Mouse (Mus musculus) MEL (cell line): ENCODE results near the gene Cdk13.

ENCODE experiments used
- CHD2 ChIP-seq: IDR thresholded peaks from 2 replicates; pipeline ENCODE4 v1.6.1; 2011; ENCODE audit warnings: low read length, improper control_type of control experiment
- CTCF ChIP-seq, 3 experiments: IDR thresholded peaks in 2 of 3; conservative IDR thresholded peaks in 1 of 3; 2 replicates each; pipeline ENCODE4 v1.5.1; 2011 to 2012; ENCODE audit warnings: low read length in 3 of 3, low read depth in 2 of 3, mild to moderate bottlenecking in 2 of 3, improper control_type of control experiment in 1 of 3, inconsistent platforms in 1 of 3, mixed read lengths in 1 of 3, moderate library complexity in 1 of 3; ENCODE audit not compliant: control insufficient read depth in 1 of 3, insufficient read depth in 1 of 3, poor library complexity in 1 of 3, severe bottlenecking in 1 of 3
- POLR2A ChIP-seq, 2 experiments: IDR thresholded peaks; 2 replicates each; pipeline ENCODE4 v1.6.1; 2011 to 2012; ENCODE audit warnings: low read length in 2 of 2, mild to moderate bottlenecking in 2 of 2, control low read depth in 1 of 2, improper control_type of control experiment in 1 of 2, low read depth in 1 of 2, moderate library complexity in 1 of 2; ENCODE audit not compliant: control insufficient read depth in 1 of 2, insufficient read depth in 1 of 2, poor library complexity in 1 of 2
- RCOR1 ChIP-seq: IDR thresholded peaks from 2 replicates; pipeline ENCODE4 v1.6.1; 2012; ENCODE audit warnings: low read depth, mild to moderate bottlenecking, inconsistent platforms, low read length, improper control_type of control experiment
- ZKSCAN1 ChIP-seq: IDR thresholded peaks from 2 replicates; pipeline ENCODE4 v1.6.1; 2012; ENCODE audit warnings: low read depth, mild to moderate bottlenecking, inconsistent platforms, low read length, improper control_type of control experiment, moderate library complexity

GRCm38 (mm10) chr13:17799735-17800134 lies 5.2 kb downstream of the Cdk13 start:
- TF ChIP-seq ZKSCAN1 (no peak), CHD2 (no peak), POLR2A (IDR thresholded peaks at IDR 0.05; ENCODE audit: control insufficient read depth in 1 of 2, insufficient read depth in 1 of 2, low read depth in 1 of 2, low read length in 2 of 2, poor library complexity in 1 of 2) (no peak), CTCF (IDR thresholded peaks at IDR 0.05 in 2 of 3, conservative IDR thresholded peaks at IDR 0.05 in 1 of 3; ENCODE audit: control insufficient read depth in 1 of 3, insufficient read depth in 1 of 3, low read depth in 2 of 3, low read length in 3 of 3, poor library complexity in 1 of 3, severe bottlenecking in 1 of 3) (no peak), RCOR1 (no peak)
